Mouse (Mus musculus) liver, postnatal 0 days (tissue): Measurements from ENCODE around the gene Foxn3.

Experiments used
- CTCF ChIP-seq: sonication (generic); IDR thresholded peaks from 2 replicates; pipeline ENCODE4 v1.5.1; 2016; ENCODE audit warnings: antibody characterized with exemption, low read depth
- EP300 ChIP-seq: IDR thresholded peaks from 2 replicates; pipeline ENCODE4 v1.6.1; 2016; ENCODE audit warnings: antibody characterized with exemption, low read depth, mild to moderate bottlenecking

- no peak for TF ChIP-seq CTCF
- TF ChIP-seq EP300: no peak
Measured at GRCm38 (mm10) chr12:99219812-99220211, 343.6 kb downstream of the Foxn3 start.
